9 mouse cellular contexts compared by ENCODE assay signal in the genomic region with DNA sequence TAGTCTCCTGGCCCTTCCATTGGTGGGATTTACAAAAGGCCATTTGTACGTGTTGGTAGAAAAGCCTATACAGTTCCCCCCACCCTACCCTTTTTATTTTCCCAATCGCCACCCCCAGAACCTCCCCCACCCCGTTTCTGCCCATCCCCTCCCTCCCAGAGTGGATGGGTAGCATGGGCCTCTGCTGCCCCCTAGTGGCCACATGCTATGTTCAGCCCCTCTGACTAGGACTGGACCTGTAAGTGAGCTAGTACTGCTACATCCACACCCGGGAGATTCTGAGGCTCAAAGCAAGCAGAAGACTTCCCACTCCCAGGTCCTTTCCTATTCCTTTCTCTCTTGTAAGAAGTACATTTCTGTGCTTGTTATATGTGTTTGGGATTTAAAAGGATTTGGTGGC. TPM values are rescaled to one million over a fixed set of nuclear protein-coding genes. Genes with fewer than 3 reads are reported as not detected.
DNase-seq lines count a peak whose midpoint lies in the region; ATAC-seq and TF ChIP-seq lines count a peak whose summit lies in the region.
"Had no signal": no experiment of that assay in that cellular context is flagged by ENCODE, and none has a peak within 500 bp of the region (broad histone marks: within the 10 kb centered on the region; RNA-seq: fewer than 3 reads in every experiment).

No protein-coding gene starts in this region.

- no peak overlapping the region for H3K4me2 ChIP-seq in lung, postnatal 0 days (replicated peaks; ENCODE audit: low read depth, low read length)
- H3K4me2 ChIP-seq: heart, embryonic 13.5 days had no signal

- H3K4me3 ChIP-seq in C2C12 (ENCODE audit: insufficient read depth, poor library complexity, severe bottlenecking): no peak overlapping the region
- no peak overlapping the region for H3K4me3 ChIP-seq in lung, postnatal 0 days (ENCODE audit: low read depth, low read length)
- H3K4me3 ChIP-seq: heart, embryonic 13.5 days had no signal

- H3K27me3 ChIP-seq in C2C12 (ENCODE audit: control insufficient read depth, insufficient read depth, insufficient read length): peaks cover 62% of the 10 kb centered on the region
- H3K27me3 ChIP-seq in lung, postnatal 0 days (replicated peaks; ENCODE audit: insufficient read depth, low read length): peaks cover 51% of the 10 kb centered on the region

- 1% methylated on average over 4 of the region's 4 CpGs for WGBS in lung, postnatal 0 days

- TF ChIP-seq CTCF in C2C12 (IDR thresholded peaks at IDR 0.05; ENCODE audit: control insufficient read depth, insufficient read depth, insufficient read length): peak; percentile 94
- TF ChIP-seq CTCF in lung, postnatal 0 days (IDR thresholded peaks at IDR 0.05): peak; percentile 91

- ATAC-seq in common myeloid progenitor, adult 5-6 weeks (replicated peaks; ENCODE audit: low read depth, poor library complexity, severe bottlenecking): peak; percentile 81
- ATAC-seq in lung, postnatal 0 days: peak; percentile 56
- no peak for ATAC-seq in activated CD4-positive, CD25-positive, alpha-beta regulatory T cell, adult 4 months

- H3K9ac ChIP-seq in lung, postnatal 0 days (replicated peaks; ENCODE audit: low read depth): no peak overlapping the region
- H3K9ac ChIP-seq: heart, embryonic 13.5 days had no signal

- no peak overlapping the region for H3K27ac ChIP-seq in lung, postnatal 0 days (ENCODE audit: low read length)
- H3K27ac ChIP-seq: heart, embryonic 13.5 days had no signal

- no peaks in the 10 kb centered on the region for H3K4me1 ChIP-seq in lung, postnatal 0 days (ENCODE audit: insufficient read depth, low read depth, low read length)

- H3K9me3 ChIP-seq in lung, postnatal 0 days (ENCODE audit: low read length): no peaks in the 10 kb centered on the region
- H3K9me3 ChIP-seq: heart, embryonic 13.5 days had no signal

- no peaks in the 10 kb centered on the region for H3K79me3 ChIP-seq in C2C12 (ENCODE audit: low read depth)

- no peak overlapping the region for H3ac ChIP-seq in C2C12 (ENCODE audit: control insufficient read depth, insufficient read length, low read depth)

- DNase-seq in R1 (ENCODE audit: low read depth, low spot score): peak; percentile 69
- DNase-seq in gastrocnemius, postnatal 4 days (ENCODE audit: low spot score in 2 of 2): peak; percentile 62 to 73
- peak; percentile 81 to 84 for DNase-seq in kidney, postnatal 25 days
- DNase-seq in lung, postnatal 0 days (ENCODE audit: low spot score): peak; percentile 71
- peak; percentile 84 to 87 for DNase-seq in right cerebral cortex, postnatal 10 days (ENCODE audit: low spot score in 2 of 2)

- no peaks in the 10 kb centered on the region for H3K79me2 ChIP-seq in C2C12 (ENCODE audit: control insufficient read depth, insufficient read depth)

- H3K36me3 ChIP-seq in C2C12 (ENCODE audit: control insufficient read depth, insufficient read depth): no peaks in the 10 kb centered on the region
- H3K36me3 ChIP-seq in lung, postnatal 0 days (ENCODE audit: insufficient read depth, low read length): no peaks in the 10 kb centered on the region
- H3K36me3 ChIP-seq: heart, embryonic 13.5 days had no signal

- TF ChIP-seq EP300 in lung, postnatal 0 days (IDR thresholded peaks at IDR 0.05): no peak

TF ChIP-seq in C2C12, 6 proteins besides CTCF, POLR2A, EP300 and RAD21:
- no peak for TF ChIP-seq MYOG (IDR thresholded peaks at IDR 0.05; ENCODE audit: control insufficient read depth, extremely low read depth, insufficient read length)

RNA-seq across cellular contexts. Expression of a gene that starts 32.6 kb away (rescaled TPM):
- polyA plus RNA-seq in C2C12 (2012; fragmentation: generic; extraction: Trizol): 638 TPM
- 0.46 and 1.4 TPM in 2 replicates for total RNA-seq in common myeloid progenitor, adult 5-6 weeks (2017)
- total RNA-seq in gastrocnemius, postnatal 4 days (2021): 100 to 1,000 TPM; 499 to 513 TPM
- 198 and 248 TPM in 2 replicates for polyA plus RNA-seq in lung, postnatal 0 days (2015; fragmentation: Nextera tagmentation; extraction: Ambion mirVana)
- polyA plus RNA-seq in activated CD4-positive, CD25-positive, alpha-beta regulatory T cell, adult 4 months (2017; shearing (Covaris generic)): not detected

RNA-seq across cellular contexts. Expression of a gene that starts 48.5 kb away (rescaled TPM):
- polyA plus RNA-seq in C2C12 (2012; fragmentation: generic; extraction: Trizol): not detected
- total RNA-seq in common myeloid progenitor, adult 5-6 weeks (2017): not detected in 2 replicates
- under 1 TPM; 0.08 to 0.12 TPM for total RNA-seq in gastrocnemius, postnatal 4 days (2021)
- 0.05 TPM in 1 of 2 replicates, not detected in the other for polyA plus RNA-seq in lung, postnatal 0 days (2015; fragmentation: Nextera tagmentation; extraction: Ambion mirVana)
- polyA plus RNA-seq in activated CD4-positive, CD25-positive, alpha-beta regulatory T cell, adult 4 months (2017; shearing (Covaris generic)): not detected

Comparison
In these comparisons a context has a peak if more than half of its experiments do, and no peak if none do; other contexts are left out.
1. RNA of a gene that starts 32.6 kb away (polyA plus RNA-seq): 638 TPM in C2C12 (single experiment) and 198 to 248 TPM in lung, postnatal 0 days; not detected in activated CD4-positive, CD25-positive, alpha-beta regulatory T cell, adult 4 months; every median in the first group is over 100 times any median in the second.
2. Peak in every context shown above with its lines, with median percentiles within 50 percentile points of each other: DNase-seq.